Mouse (Mus musculus) CD8-positive naive resting alpha-beta T cell, adult 2 months (primary cell): Measurements from ENCODE around the gene Zbtb21.
A peak's percentile ranks its signal among the peaks of the same experiment; 100 is the strongest.
"Not testable (repeated sequence)": the region's sequence is repeated elsewhere in the genome, so short reads cannot be mapped to it uniquely, and the experiment has no call there.

Experiments
- DNase-seq, 2 experiments: peaks; one replicate each; pipeline ENCODE4 v3.0.0; 2022; ENCODE audit warnings: low read depth in 2 of 2, low spot score in 2 of 2

Zbtb21 gene

DNA sequence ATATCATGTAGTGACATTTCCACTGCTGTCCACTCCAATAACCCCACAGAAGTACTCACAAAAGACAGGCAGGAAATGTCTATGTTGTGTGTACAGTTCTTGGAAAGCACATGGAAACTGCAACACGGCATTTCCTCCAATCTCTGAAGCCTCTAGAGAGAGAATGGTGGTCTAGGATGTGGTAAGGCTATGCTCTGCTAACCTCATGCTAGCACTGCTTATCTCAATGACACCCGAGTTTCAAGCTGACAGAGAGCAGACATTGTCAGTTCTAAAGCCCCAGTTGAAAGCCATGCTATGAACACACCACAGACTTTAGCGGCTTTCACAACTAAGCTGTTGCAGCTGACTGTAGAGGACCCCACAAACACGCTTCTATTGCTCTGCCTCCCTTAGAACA, 13.6 kb downstream of the Zbtb21 start:
- no peak for DNase-seq

DNA sequence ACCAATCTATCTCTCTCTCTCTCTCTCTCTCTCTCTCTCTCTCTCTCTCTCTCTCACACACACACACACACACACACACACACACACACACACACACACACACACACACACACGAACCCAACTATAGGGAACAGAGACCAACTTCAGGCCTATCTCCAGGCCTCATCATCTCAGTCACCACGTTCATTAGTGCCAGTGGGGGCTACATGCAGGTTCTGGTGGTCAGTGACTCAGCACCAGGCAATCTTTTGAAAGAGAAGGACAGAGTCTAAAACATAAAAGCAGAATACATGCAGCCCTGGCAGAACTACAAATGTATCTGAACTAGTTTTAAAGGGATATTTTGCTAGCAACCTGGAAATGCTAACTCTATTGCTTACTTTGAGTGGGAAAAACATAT, 15.4 kb downstream of the Zbtb21 start:
- DNase-seq, result not testable (repeated sequence)

DNA sequence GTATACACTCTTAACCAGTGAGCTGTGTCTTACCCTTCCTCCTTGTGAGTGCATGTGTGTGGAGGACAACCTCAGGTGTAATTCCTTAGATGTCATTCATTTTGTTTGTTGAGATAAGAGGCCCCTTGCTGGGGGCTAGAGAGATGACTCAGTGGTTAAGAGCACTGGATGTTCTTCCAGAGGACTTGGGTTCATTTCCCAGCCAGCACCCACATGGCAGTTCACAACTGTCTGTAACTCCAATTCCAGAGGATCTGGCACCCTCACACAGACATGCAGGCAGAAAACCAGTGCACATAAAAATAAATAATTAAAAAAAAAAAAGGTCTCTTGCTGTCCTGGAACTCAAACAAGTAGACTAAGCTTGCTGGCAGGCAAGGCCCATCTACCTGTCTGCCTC, 20.6 kb downstream of the Zbtb21 start:
- no peak for DNase-seq

DNA sequence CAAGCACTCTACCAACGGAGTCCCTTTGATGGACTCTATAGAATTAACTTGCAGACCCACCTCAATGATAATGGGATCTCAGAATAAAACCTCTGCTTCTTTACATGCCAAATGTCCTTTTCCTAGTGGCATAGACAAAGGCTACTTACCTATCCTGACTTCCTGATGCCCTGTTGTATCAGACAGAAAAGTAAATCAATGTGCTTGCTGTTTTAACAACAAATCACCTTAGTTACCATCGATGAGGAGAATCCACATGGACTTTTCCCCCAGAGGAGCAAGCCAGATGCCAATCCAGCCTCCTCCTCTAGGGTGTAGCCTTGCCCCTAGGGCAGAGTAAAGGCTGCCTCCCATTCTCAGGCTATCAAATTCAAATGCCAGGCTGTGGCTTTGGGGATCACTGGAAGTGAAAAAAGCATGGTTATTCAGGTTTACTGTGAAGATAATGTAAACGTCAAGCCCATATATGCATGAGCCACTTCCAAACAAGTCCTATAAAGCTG, 21.9 kb downstream of the Zbtb21 start:
- no peak for DNase-seq

DNA sequence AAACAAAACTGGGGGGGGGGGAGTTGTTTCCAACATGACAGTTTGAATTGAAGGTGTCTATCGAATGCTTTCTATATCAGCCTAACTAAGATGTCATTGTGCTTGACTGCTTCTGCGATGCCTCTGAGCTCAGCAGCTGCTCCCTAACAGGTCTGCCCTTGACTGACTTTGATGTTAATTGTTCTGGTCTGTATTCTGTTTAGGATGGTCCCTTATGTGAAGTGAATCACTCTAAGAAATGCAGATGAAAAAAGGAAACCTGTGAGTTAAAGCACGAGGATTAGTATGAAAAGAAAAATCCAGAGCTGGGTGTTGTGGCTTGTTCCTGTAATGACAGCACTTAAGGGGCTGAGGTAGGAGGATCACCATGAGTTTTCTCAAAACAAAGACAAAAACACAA, 26.6 kb downstream of the Zbtb21 start:
- no peak for DNase-seq

DNA sequence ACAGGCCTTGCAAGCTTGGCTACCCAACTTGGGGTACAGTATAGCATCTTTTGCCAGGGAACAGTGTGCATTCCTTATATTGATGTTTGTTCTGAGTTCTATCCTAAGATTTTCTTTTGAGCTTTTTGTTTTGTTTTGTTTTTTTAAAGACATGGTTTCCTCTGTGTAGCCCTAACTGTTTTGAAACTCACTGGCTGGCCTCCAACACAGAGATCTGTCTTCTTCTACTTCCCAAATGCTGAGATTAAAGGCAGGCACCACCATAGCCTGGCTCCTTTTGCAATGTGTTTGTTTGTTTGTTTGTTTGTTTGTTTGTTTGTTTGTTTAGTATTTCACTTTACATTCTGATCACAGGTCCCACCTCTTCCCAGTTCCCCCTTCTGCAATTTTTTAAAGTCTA, 32.2 kb downstream of the Zbtb21 start:
- DNase-seq, result no peak

DNA sequence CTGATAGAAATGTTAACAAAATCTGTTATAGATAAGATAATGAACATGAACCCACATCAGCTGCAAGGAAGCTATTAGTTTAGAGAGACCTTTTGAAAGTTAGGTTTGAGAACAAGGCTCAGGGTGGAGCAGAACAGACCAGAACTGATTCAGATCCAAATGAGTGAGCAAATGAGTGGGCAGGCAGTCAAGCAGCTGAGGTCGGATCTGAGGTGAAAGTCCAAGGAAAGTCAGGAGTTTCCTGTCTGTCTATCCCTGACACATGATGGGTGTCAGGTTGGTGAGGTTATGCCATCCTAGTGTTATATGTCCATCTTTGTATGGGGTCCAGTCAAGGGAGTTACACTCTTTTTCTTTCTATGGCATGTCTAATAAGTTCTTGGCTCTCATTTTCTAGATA, 32.9 kb downstream of the Zbtb21 start:
- no peak for DNase-seq

DNA sequence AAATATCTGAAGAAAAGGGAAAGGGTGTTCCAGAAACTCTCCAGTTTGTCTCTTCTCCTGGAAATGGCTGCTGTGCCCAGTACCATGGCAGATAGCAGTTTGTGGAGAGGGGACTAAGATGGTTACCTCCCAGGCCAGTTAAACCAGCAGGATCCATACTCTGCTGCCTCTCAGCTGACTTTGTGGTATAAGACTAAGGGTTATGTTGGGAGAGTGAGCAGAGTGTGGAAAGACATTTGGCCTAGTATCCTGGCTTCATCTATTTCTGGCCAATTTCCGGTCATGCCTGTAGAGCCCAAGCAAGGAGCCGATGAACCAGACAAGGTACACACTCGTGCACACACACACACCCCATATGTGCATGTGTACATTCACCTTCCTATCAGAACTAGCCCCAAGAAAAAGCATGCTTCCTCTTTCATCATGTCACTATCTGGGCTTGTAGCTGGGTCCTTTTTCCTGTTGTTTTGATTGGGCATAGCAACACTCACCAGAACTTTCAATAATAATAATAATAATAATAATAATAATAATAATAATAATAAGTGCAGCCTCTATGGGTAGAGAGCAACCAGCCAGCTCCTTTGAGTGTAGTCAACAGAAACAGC, 35.0 kb downstream of the Zbtb21 start:
- DNase-seq, result no peak

DNA sequence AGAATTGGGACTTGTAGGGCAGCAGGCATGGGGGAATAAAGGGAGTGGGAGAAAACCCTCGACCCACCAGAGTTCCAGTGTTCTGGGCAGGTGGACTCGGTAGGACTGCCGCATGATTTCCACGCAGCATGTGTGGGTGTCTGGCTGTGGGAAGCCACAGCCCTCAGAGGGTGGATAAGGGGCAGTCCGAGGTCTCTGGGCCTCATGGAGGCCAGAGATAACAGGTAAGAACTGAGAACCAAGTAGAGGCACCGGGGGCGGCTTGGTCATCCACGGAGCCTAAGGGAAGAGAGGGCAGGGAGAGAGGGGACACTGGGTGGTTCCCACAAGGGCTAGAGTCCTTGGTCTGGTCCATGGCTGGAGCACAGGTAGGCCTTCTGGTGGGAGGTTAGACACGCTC, 36.0 kb downstream of the Zbtb21 start:
- DNase-seq, result no peak

DNA sequence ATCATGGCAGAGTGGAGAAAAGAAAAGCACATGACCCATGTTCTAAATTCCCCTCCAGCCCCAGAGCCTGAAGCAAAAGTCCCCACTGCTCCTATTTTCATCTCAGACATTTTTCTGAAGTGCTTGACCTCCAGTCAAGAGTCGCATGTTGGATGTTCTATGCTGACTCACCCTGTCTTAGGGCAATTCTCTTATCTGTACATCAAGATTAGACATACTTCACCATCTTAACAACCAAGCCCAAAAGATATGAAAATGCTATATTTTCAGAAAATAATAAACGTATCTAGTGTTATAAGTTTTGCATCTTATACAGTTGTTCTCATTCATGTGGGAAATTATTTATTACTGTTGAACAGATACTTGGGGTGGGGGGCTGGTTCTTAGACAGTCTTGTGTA, 36.7 kb downstream of the Zbtb21 start:
- no peak for DNase-seq

DNA sequence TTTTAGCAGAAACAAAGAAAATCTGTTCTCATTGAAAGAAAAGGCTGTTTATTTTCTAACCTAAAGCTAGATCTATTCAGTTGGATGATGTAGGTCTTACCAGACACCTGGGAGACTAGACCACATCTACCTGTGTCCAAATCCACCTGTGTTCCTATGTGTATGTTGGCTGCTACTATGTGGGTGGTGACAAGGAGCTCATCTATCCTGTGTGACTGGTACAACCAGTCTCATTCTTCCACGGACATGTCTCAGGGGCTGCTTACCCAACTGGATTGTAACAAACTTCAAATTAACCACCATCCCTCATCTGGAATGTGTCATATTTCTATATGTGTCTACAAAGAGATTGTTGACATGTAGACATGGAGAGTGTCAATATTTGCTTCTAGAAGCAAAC, 38.7 kb downstream of the Zbtb21 start:
- DNase-seq, result no peak

DNA sequence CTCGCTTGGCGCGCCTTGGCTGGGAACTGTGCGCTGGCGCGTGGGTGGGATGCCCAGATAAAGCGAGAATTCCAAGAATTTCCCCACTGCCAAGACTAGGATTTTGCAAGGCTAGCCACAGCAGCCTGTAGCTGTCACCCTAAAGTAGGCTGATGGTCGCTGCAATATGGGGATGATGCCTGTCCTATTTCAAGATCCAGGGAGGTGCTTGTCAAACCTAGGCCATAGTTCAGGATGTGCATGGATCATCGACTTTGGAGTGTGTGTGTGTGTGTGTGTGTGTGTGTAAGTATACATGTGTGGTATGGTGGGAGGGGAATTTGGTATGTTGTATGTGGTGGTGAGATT, 39.7 kb downstream of the Zbtb21 start:
- no peak for DNase-seq

DNA sequence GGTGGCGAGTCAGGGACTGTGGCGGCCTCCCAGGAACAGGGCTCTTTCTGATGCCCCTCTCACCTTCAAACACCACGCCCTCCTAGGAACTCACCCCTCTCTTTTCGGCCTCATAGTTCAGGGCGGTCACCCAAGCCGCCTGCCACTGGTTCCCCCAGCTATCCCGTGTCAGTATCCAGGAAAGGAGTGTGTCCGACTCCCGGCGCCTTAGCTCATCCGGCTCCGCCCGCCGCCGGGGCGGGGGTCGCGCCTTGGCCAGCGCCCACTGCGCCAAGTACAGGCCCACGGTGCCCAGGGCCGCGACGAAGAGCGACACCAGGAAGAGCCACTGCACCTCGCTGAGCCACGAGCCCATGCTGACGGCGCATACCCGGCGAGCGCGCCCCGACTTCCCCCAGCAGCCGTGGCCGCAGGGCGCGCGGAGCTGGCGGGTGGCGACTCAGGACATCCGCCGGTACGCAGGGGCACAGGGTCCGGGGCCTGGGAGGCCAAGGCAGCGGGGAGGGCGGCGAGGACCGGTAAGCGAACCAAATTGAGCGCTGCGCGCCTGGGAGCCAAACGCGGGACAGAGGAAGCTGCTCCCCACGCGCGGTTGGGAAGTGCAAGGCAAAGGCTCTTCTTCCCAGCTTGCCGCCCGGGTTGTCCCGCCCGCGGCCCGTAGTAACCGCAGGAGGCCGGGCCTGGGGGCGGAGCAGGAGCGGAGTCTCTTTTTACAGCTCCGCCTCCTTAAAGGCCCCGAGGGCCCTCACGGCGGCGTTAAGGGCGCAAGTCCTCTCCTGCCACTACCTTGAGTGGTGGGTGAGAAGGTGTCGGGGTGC, 40.3 kb downstream of the Zbtb21 start:
- peak; percentile 48 to 53 for DNase-seq

DNA sequence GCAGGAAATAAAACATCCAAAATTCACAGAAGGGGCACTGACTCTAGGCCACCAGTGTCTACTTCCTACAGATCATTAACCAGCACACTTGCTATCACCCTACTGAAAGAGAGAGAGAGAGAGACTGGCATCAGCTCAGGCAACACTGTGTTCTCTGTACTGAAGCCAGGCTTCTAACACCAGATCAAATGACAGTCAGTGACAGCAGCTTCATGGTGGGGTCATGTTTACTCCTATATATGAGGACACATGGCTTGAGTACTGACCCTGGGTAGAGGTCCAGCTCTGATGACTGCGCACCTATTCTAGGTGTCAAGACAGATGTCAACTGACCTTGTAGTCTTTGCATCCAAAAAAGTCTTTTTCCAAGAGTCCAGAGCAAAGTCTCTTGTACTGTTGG, 41.8 kb downstream of the Zbtb21 start:
- DNase-seq, result no peak

DNA sequence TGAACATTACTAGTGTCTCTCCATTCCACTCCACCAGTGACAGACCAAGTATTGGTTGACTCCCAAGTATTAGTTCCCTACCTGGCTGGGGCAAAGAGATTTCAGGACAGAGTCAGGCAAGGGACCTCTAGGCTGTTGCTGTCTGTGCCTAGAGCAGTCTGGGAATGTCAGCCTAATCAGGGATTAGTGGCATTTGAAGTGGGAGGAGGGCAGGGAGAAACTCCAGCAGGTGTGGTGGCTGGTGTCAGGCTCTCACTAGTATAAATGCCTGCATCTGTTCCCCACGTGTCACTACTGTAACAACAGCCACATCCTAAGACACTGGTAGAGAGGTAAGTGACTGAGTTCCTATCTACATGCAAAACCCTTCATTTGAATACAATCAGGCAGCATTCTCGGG, 42.6 kb downstream of the Zbtb21 start:
- DNase-seq, result no peak

DNA sequence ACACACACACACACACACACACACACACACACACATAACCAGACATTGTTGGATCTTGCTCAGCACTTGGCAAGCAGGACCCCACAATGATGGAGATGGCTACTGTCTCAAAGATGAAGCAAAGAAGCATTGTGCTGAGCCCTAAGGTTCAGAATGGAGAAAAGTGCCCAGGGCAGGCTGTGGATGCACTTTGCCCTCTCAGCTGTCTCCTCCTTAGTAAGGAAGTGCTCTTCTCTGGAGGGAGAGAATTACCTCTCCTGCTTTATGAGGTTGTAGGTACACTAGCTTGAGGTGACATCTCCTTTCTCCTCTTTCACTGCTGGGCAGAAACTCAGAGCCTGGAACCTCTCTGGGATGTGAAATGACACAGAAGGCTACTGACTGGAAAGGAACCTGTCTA, 49.5 kb downstream of the Zbtb21 start:
- DNase-seq, result no peak

DNA sequence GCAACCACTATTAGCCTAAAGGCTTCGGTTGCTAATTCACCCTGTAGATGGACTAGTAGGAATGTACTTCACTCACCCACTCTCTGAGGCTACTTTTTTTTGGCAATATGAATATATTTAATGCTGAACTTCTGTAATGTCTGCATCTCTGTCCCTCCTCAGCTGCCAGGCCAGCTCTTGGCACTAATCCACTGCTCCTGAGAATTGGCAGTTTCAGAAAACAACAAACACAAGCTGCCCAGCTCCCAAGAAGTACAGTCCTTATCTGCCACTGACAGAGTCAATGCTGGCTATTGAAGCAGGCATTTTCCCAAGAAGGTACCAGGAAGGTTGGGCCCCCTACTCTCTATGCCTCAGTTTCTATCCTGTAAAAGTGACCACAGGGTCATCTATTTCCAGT, 53.1 kb downstream of the Zbtb21 start:
- no peak for DNase-seq

DNA sequence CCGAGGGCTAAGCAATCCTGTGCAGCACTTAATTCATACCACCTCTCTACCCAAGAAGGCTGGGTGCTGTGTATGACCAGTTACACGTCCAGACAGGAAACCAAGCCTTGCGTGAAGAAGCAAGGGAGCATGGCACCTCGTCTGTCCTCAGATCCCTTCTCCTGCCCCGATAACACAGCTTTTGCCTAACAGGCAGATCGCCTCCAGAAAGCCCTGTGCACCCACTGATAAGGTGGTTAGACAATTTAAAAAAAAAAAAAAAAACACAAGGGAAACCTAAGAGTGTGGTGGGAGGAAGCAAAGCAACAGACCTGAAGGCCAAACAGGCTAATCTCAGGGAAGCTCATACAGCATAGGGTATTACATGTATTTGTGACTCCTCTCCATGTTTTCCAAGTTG, 54.9 kb downstream of the Zbtb21 start:
- no peak for DNase-seq

DNA sequence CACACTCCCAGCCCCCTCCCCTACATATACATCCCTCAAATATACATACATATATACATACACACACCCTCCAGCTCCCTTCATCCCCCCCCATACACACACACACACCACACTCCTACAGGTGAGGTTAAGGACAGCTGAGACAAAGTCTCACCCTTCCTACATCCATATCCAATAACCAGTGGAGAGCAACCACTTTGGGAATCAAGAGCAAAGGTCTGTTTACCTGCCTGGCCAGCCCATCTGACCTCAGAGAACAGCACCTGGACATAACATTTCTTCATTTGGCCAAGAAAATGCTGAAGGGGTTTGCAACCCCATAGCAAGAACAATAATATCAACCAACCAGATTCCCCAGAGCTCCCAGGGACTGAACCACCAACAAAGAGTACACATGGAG, 56.1 kb downstream of the Zbtb21 start:
- no peak for DNase-seq

DNA sequence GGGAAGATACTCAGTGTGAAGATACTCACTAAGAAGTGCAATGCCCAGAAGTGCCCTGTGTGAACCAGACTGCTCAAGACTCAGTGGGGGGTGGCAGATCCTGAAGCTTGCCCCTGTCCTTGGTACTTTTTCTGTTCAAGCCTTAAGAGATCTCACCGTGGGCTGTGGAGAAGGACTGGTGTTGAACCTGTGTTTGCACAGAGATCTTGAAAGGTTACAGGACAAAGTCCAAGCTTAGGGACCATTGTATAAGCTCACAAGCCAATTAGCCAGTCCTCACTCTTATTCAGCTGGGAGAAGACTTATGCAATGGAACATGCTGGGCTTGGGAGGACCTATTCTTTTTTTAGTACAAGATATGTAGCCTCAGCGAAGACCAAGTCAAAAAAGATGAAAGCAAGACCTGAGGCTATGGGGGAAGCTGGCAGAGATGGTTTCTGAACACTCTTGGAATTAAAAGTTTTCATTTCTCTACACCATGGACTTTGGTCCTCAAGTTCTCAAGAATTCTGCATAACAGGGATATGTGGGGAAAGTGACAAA, 56.9 kb downstream of the Zbtb21 start:
- DNase-seq, result no peak

DNA sequence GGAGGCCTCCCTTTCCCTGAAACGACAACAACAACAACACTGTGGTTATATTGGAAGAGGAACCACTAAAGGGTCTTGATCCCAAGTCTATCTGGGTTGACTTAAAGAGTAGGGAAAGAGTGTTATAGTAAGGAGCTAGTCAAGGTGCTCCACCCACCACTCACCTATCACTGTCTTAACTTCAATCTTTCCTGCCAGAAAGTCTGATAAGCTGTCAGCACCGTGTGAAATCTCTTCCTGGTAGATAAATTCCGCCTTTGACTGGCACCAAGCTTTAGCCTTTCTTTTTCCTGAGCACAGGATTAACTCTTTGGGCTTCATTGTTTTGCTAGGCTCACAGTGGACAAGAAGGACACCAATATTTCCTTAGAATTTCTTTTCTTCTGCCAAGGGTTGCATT, 58.4 kb downstream of the Zbtb21 start:
- no peak for DNase-seq

DNA sequence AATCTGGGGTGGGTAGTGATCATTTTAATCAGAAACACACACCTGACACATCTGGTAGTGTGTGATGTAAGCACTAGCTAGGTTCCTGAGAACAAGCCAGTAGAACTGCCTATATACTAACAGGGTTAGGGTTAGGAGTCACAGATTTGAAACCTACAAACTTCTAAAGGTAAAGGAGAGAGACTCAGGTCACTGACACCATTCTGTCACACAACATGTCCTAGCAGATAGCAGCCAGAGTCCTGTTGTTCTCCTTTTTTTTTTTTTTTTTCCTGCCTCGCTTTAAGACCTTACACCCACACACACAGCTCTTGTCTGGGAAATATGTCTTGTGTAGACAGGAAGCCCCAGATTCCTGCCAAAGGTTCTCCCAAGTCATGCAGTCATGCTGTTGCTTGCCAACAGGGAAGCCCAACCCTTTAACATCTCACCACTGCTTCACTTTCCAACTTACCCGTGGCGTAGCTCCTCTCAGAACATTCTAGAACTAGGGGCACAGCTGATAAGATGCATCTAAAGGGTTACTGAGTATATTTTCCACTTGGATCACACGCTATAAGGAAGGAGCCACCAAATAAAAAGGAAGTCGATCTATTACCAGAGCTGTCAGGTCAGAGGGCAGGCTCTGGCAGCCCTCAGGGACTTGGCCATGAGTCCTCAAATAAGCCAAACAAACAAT, 64.9 kb downstream of the Zbtb21 start:
- no peak for DNase-seq
